Mouse (Mus musculus) lung, postnatal 10 days (tissue): Measurements from ENCODE around the gene Nxn.

Experiments used
- DNase-seq: peaks from one replicate; pipeline ENCODE4 v3.0.0; 2021

The Nxn gene

DNA sequence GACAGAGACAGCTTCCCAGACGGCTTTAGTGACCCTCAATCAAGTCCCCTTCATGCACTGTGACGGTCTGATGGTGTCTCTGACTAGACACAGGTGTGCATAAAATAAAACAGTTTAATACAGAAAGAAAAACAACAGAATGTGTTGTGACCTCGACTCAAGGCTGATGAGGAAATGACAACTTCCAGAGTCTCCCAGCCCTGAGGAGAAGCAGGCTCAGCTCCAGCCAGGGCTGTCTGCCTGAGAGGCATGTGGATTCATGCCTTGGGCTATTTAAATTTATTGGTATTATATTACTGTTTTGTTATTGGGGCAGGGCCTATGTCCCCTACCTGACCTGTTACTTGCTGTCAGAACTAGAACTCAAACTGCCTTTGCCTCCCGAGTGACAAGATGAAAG is 37.5 kb downstream of the Nxn start:
- no peak for DNase-seq

DNA sequence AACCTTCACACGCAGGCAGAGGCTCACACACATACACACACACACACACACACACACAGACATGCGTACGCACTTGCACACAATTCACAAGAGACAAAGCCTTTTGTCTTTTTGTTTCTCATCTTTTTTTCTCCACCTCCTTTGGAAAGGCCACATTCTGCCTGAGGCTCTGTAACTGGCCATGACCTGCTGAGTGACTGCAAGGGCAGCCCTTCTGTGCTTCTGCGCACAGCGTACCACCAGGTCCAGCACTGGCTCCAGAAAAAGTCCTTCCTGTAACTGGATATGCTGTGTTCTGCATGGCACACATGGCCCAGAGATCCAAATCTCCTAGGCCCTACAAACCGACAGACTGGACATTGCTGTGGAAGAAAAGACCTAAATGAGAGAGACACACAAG is 38.7 kb downstream of the Nxn start:
- DNase-seq: no peak

DNA sequence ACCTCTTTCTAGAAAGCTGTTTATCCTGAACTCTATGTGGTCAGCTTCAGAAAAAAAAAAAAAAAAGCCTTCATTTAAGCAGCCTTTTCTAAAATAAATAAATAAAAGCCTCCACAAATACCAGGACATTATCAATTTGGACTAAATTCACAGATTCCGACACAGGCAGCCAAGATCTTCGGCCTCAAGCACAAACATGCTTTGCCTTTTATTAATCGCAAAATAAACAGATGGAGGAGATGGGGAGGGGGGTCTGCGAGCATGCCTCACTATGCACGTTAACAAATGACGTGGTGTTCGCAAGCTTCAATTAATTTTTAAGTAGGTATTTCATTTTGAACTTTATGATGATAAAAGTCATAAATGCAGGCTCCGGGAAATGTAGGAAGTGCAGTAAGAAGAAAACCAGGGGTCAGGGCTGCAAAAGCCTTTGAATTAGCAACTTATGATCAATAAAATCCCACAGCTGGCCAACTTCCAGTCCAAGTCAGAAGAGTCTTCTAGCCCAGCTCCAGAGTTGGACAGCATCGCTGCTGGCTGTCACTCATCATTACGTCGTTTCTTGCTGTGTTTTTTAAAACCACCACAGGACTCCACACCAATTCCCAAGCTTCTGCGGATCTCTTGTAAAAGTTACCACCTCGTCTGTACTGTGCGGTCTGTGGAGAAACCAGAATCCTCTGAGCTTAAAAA is 40.2 kb downstream of the Nxn start:
- peak; percentile 48 for DNase-seq

DNA sequence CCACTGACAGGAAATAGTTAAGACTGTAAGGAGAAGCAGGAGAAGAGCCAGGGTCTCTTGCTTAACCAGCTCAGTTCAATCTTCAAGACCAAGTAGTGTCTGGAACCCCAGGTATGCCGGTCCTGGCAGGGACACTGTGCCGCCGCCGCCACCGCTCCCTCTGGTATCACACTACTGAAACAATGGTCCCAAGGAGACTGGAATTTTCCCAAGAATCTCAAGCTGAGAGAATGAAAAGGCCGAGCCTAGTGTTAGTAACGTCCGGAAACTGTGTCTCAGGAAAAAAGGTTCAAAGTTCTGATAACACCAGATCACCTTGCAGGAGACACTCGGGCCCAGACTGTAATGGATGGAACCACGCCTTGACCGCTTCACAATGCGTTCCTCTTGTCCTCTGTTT is 41.5 kb downstream of the Nxn start:
- no peak for DNase-seq

DNA sequence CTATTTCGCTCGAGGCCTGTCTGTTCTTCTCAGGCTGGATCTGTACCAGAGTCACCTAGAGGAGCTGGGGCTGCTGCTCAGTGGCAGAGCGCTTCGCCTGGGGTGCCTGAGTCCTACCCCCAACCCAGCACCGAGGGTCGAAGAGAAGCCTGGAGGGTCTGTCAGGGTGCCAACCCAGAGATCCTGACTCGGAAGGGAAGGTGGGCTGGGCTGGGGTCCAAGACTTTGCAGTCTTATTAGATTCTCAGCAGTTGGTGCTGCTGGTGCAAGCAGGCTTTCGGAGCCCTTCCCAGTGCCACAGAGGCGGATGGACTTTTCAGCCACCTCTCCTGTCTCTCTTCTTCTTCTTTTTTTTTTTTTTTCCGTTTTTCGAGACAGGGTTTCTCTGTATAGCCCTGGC is 42.8 kb downstream of the Nxn start:
- DNase-seq: no peak

DNA sequence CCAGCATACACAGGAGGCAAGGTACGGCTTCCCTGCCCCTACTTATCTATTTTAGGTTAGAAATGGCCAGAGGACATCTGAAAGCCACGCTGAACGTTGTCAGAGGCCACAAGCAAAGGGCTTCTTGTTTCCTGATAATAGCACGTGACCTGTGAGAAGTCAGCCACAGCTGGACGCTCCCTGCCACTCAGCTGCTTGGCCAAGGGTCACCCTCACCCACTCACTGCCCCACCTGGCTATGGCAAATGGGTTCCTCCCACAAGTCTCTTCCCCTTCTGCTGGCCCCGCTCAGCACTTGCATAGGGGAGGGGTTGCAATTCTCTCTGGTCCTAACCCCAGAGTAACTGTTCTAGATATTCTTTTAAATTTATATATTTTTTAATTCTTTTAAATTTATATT is 43.5 kb downstream of the Nxn start:
- no peak for DNase-seq

DNA sequence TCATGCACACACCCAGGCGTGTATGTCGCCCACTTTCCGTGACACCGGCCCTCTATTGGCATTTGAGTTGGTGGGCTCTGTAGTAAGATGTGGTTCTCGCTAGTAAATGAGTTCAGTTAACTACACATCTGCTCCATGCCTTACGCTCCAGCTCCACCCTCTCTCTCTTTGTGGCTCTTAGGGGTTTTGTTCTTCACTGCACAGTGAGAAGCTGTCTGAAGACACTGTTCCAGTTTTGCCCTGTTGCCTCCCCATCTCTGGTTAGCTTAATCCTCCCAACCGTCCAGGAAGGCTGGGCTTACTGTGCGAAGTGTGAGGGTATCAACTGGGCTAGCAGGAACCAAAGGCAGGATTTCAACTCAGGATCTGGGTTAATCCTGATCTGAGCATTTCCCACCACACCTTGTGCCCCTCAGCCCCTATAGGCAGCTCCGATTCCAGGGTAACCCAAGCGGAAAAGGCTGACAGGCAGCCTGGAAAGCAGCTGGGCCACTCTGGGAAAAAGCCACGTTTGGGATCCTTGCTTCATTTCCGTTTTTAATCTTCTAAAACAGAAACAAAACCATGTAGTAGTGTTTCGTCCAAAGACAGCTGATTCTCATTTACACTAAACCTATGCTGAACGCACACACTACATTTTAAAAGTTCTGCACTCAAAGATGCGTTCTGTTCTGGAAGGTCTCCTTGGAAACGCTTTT is 45.9 kb downstream of the Nxn start:
- peak; percentile 12 for DNase-seq

DNA sequence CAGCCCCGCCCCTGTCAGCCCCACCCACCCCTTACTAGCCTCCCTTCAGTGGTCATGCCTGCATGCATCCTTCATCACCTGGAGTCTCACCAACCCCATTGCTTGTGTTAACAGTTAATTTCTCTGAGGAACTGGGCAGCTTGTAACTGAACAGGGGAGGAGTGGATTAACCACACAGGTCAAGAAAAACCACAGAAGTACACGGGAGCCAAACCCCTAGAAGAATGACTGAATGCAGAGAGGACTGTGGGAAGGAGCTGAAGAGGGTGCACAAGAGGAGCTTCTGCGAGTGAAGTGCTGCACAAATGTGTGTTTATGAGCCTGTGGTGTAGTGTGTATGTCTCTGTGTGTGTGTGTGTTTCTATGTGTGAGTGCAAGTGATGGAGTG is 47.3 kb downstream of the Nxn start:
- DNase-seq: no peak

DNA sequence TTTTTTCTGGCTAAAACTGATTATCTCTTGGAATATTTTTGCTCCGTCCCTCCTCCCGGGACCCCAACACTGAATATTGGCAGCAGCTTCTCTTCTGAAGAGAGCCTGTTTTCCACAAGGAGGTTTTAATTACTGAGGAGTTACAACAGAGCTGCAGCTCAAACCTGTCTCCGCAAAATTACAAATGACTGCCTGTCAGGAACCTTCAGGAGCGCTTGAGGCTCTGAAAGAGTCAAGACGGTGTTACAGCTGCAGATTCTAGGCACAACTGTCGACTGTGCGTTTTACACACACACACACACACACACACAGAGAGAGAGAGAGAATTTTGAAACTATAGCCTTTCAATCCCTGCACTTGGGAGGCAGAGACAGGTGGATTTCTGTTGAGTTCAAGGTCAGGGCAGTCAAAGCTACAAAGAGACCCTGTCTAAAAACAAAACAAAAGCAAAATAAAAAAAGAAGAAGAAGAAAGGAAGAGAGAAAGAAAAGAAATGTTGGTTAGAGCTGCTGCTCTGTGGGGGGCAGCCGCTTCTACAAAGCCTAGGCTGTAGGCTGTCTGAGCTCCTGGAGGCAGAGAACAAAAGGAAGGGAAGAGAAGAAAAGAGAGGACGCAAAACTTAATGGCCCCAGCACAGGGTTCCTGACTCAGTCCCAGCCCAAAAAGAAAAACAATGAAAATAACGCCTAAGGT is 47.9 kb downstream of the Nxn start:
- no peak for DNase-seq

DNA sequence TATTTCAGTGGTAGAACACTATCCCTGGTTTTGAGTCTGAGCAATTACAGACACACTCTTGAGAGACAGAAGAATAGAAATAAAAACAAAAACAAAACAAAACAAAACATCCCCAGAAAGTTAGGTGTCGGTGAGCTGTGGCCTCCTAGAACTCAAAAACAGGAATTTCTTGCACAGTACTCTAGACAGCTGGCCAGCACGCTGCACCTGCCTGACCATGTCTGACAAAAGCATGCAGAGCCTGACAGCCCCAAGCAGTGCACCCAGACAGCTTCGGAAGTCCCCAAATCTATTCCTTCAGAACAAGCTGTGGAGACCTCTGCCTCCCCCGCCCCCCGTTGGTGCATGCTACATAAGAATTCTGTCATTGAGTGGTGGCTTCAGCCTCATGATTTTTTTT is 49.1 kb downstream of the Nxn start:
- DNase-seq: no peak

DNA sequence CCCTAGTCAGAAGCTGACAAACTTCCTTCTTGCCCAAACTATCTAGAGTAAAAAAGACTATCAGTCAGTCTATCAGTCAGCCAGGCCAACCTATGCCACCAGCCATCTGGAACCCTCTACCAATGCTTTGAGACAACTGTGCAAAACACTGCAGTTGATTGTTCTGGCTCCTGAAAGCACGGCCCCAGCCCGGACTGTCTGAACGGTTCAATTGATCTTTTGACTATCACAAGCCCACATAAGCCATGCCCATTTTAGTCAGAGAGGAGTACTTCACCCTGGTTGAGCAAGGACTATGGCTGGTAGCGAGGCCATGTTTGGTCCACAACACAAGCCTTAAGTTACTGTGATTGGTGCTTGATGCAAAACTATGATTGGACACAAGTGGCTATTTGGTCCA is 51.4 kb downstream of the Nxn start:
- DNase-seq: no peak

DNA sequence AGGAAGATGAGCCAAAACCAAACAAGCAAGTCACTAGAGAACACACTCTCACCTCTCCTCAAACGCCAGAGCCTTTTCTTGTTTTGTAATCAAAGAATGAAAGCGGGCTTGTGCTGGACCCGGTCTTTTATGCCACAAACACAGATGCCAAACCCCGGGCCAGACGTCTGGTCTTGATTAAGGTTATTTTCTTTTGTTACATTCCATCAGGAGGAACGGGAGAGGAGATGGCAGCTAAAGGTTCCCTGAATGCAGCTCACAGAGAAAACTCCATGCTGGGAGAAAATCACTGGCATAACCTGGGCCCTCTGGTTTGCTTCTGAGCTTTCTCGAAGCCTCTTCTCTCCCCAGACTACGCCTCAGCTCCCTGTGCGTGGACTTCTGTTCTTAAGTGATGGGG is 55.9 kb downstream of the Nxn start:
- no peak for DNase-seq

DNA sequence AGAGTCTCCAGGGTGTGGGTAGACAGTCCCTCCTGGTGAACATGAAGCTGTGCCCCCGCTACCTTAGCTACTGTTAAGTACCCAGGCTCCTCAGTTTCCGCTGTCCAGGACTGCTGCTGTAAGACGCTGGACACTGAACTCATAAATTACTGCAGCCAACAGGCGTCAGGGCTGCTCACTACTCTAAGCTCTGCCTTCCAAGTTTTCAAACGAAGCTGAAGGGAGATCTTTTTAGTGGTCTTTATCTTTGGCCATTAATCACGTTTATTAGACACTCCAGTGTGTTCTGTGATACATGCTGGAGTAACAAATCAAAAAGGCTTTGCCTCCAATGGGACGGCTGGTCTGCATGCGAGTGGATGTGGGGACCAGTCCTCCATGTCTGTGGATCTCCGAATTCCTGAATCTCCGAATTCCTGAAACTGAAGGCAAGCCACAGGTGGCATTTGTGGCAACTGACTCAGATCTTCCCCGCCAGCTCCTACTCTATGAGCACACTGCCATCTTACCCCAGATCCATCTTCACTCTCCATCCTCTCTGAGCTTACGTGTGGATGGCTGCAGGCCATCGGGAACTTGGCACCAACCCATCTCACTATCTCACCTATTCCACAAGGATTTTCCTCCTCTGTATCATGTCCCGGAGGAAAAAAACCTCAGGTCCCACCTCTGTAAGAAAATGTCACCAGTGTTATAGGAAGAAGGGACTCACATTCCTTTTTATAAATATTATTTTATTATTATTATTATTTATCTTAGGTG is 56.9 kb downstream of the Nxn start:
- DNase-seq: no peak

DNA sequence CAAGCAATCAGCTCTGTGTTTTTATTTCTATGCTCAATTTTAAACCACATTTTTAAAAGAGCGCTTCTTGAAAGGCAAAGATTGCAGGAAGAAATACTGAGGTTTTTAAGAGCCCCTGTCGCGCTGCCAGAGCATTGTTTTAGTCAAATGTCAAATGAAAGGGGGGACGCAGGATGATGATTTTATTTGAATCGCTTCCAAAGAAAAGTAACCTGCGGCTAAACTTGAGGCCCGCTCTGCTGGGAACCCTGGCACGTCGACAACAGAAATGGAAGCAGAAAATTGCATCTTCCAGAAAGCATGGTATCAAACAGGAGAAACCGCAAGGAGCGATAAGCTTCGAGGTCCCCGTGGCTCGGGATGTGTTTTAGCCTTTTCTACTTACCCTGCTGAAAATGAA is 57.8 kb downstream of the Nxn start:
- DNase-seq: no peak

DNA sequence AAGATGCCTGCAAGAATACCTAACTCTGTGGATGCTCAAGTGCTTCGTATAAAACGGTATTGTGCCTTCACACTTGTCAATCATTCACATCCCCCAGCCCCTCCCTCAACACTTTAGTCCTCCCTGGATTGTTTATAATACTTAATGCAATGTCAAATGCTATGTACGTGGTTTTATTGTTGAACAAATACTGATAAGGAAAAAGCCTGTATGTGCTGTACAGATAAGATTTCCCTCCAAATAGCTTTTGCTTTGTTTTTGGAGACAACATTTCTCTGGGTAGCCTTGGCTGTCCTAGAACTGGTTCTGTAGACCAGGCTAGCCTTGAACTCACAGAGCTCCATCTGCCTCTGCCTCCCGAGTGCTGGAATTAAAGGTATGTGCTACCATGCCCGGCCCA is 59.1 kb downstream of the Nxn start:
- no peak for DNase-seq

DNA sequence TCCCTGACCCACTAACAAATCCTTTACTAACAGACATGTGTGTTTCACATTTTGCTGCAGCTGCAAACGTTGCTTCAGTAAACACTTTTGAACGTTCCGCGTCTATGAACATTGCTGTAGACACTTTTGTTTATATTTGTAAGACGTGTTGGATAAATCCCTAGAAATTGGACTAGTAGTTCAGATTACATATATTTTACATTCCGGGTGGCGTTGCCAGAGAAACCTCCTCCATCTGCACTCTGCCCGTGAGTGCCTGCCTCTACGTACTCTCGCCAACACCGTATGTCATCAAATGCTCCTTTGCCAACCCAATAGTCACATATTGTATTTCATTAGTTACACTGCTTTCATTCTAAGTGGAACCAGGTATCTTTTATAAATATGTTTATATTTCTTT is 59.8 kb downstream of the Nxn start:
- DNase-seq: no peak

DNA sequence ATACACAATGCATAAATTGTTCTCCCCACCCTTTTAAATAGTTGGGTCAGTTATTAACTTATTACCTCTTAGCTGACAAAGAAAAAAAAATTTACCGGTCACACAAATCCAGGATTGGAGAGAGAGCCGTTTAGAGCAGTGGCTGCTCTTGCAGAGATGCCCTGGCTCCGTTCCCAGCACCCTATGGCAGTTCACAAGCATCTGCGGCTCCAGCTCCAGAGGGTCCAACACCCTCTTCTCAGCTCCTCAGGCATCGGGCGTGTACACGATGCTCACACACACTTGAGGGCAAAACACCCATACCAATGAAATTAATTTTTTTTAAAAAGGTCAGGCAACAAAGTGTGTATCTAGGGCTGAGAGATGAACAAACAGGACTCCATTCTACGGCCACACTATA is 60.3 kb downstream of the Nxn start:
- DNase-seq: no peak

DNA sequence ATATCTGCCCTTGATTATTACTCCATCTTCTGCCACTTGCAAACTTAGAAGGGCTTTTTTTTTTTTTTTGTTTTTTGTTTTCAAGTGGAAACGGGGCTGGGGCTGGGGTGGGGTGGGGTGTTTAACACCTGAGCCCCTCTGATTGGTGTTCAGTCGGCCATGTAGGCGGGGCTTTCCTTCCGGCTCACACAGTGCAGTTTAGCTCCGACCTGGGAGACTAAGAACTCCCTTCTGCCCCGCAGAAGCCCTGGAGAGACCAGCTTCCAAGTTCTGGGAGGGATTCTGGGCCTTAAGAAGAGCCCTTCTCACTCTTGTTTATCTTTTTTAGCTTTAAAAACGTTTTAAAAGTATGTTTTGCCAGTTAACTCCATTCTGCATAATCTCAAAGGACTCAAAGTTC is 61.2 kb downstream of the Nxn start:
- DNase-seq: no peak

DNA sequence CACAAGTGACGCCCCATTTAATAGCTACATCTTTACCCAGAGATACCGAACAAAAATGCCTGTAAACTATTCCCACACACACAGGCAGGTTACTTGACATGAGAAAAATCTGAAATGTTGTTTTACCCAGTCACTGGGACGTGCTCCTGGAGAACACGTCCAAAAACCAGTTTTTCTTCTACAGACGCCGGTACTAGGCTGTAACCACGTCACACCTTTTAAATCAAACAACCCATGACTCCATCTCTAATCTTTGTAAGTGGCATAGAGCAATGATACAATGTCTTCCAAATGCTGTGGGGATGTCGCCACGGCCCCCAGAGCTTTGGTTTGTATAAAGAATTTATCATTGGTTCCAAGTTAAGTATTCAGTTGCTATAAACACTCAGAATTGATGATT is 61.7 kb downstream of the Nxn start:
- DNase-seq: no peak

DNA sequence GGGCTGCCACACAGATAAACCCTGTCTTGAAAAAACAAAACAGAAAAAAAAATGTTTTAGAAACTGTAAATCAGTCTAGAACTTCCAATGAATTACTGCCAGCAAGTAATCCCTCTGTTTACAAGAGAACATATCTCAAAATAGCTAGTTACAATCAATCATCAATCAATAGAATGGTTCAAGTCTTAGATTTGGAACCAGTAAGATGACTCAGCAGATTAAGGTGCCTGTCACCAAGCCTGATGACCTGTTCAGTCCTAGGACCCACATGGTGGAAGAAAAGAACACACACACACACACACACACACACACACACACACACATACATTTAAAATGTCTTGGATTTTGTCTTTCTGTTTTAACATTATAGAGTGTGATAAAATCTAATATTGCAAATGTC is 62.7 kb downstream of the Nxn start:
- DNase-seq: no peak

DNA sequence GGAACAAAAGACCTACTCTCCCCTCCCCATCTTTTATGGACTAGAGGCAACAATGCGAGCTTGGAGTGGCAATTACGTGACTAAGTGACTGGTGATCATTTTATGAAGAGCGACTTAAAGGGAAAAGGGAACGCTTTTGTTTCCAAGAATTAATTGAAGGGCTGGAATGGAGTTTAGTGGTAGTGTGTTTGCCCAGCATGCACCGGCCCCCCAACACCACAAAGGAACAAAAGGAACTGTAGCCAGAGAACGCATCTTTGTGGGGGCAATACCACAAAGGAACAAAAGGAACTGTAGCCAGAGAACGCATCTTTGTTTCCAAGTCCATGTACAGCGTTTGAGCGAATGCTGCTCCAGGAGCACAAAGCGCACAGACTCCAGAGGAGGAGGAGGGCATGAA is 64.0 kb downstream of the Nxn start:
- no peak for DNase-seq

DNA sequence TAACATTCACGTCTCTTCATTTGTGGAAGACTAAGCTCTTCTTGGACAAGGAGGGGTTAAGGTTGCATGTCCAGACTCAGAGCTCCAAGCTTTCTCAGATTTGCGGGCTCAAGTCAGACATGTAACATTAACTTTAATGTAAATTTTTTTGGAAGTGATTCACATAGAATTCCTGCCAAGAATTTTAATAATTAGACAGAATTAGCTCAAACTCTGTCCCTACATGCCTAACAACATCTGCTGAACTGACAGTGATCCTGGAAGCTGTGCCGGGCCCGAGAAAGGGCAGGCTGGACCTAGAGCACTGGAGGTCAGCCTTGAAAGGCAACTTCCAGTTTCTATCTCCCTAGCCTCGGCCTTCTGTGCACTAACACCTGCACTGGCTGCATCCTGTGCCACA is 66.7 kb downstream of the Nxn start:
- no peak for DNase-seq

DNA sequence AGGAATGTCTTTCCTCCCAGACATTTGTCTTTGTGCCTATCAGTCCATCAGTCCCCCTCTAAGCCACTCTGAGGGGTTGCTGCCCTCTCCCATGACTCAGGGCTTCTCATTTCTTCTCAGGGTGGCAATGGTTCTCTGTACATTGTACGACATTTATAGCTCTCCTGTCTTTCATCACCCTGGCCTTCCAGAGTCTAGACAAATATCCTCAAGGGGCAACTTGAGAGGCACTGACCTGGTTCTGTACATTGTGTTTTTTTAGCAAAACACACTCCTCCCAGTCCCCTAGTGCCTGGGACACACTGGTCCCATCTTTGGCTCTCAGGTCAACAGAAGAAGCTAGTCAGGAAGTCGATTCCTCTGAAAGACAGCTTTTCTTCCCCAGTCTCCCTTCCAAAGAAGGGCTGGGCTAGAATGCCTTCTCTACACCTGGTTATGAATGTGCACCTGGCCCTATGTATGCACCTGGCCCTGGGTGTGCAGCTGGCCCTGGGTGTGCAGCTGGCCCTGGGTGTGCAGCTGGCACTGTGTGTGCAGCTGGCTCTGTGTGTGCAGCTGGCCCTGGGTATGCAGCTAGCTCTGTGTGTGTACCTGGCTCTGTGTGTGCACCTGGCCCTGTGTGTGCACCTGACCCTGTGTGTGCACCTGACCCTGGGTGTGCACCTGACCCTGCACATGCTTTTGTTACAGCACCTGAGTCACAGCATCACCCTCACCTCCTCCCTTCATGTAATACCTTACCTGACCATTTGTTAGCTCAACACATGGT is 70.2 kb downstream of the Nxn start:
- no peak for DNase-seq
